Mouse (Mus musculus): ENCODE measurements around the gene Klf13. TPM values are rescaled to one million over a fixed set of nuclear protein-coding genes. Genes with fewer than 3 reads are reported as not detected.

The Klf13 gene
- polyA plus RNA-seq, 1 experiment from 2014 or later: 15.3 TPM

- peak overlapping the region; percentile 100 for H3K4me2 ChIP-seq
- peaks cover 95% of the 10 kb centered on the region for H3K4me1 ChIP-seq (replicated peaks)
- 34% methylated on average over 8 of the region's 8 CpGs for WGBS (ENCODE audit: insufficient replicate concordance)
- ATAC-seq (ENCODE audit: insufficient read depth): no peak
- no peaks in the 10 kb centered on the region for H3K27me3 ChIP-seq
- peak overlapping the region; percentile 91 for H3K4me3 ChIP-seq (replicated peaks)
- H3K27ac ChIP-seq (replicated peaks): peak overlapping the region; percentile 95
- H3K36me3 ChIP-seq (replicated peaks): no peaks in the 10 kb centered on the region
- H3K9me3 ChIP-seq (replicated peaks): no peaks in the 10 kb centered on the region
- peak overlapping the region; percentile 97 for H3K9ac ChIP-seq
Measured at GRCm38 (mm10) chr7:63935809-63936187, 2.9 kb downstream of the Klf13 start.

DNA sequence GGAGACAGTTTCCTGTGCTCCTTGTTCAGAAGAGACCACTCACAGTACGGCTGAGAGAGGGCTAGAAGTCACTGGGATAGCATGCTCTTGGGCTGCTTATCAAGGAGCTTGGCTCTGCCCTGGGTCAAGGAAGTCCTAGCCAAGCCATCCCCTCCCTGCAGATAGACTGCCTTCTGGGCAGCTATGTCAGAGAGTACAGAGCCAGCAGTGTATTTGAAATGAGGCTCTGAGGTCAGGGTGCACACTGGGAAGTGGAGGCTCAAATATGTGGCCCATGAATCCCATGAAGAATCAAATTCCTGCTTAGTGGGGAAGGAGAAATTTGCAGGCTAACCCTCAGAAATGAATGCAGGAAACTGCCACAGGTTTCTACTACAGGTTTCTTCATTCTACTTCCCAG, 4.2 kb downstream of the Klf13 start:
- H3K9me3 ChIP-seq (replicated peaks): no peaks in the 10 kb centered on the region
- peak overlapping the region; percentile 100 for H3K4me2 ChIP-seq
- no peaks in the 10 kb centered on the region for H3K27me3 ChIP-seq
- H3K36me3 ChIP-seq (replicated peaks): no peaks in the 10 kb centered on the region
- peak overlapping the region; percentile 91 for H3K4me3 ChIP-seq (replicated peaks)
- peak overlapping the region; percentile 9; the same call in 1 of the 2 replicates for H3K9ac ChIP-seq
- H3K27ac ChIP-seq (replicated peaks): peak overlapping the region; percentile 95
- WGBS (ENCODE audit: insufficient replicate concordance): 32% methylated on average over 1 of the region's 1 CpGs
- ATAC-seq (ENCODE audit: insufficient read depth): no peak
- peaks cover 95% of the 10 kb centered on the region for H3K4me1 ChIP-seq (replicated peaks)

GRCm38 (mm10) chr7:63933905-63934304, 4.8 kb downstream of the Klf13 start:
- H3K4me1 ChIP-seq (replicated peaks): peaks cover 97% of the 10 kb centered on the region
- ATAC-seq (ENCODE audit: insufficient read depth): no peak
- 31% methylated on average over 6 of the region's 6 CpGs for WGBS (ENCODE audit: insufficient replicate concordance)
- no peaks in the 10 kb centered on the region for H3K36me3 ChIP-seq (replicated peaks)
- H3K4me2 ChIP-seq: peak overlapping the region; percentile 100
- 0 out of 2 replicates have a peak overlapping the region, but pooled peaks have one; percentile 22 for H3K9ac ChIP-seq
- H3K27me3 ChIP-seq: no peaks in the 10 kb centered on the region
- no peaks in the 10 kb centered on the region for H3K9me3 ChIP-seq (replicated peaks)
- peak overlapping the region; percentile 95 for H3K27ac ChIP-seq (replicated peaks)
- peak overlapping the region; percentile 91; the same call in 1 of the 2 replicates for H3K4me3 ChIP-seq (replicated peaks)

DNA sequence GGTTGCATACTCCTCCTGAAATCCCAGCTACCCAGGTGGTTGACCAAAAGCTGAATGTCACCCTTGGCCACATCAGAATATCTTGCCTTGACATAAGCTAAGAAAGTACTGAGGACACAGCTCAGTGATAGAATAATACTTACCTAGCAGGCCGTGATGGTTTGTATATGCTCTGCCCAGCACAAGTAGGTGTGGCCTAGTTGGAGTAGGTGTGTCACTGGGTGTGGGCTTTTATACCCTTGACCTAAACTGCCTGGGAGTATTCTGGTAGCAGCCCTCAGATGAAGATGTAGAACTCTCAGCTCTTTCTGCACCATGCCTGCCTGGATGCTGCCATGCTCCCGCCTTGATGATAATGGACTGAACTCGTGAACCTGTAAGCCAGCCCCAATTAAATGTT, 6.3 kb downstream of the Klf13 start:
- peak overlapping the region; percentile 100 for H3K4me2 ChIP-seq
- no peak overlapping the region for H3K9ac ChIP-seq
- 45% methylated on average over 3 of the region's 3 CpGs for WGBS (ENCODE audit: insufficient replicate concordance)
- no peaks in the 10 kb centered on the region for H3K27me3 ChIP-seq
- no peaks in the 10 kb centered on the region for H3K9me3 ChIP-seq (replicated peaks)
- peaks cover 97% of the 10 kb centered on the region for H3K4me1 ChIP-seq (replicated peaks)
- peak overlapping the region; percentile 48; the same call in 1 of the 2 replicates for H3K27ac ChIP-seq (replicated peaks)
- no peaks in the 10 kb centered on the region for H3K36me3 ChIP-seq (replicated peaks)
- no peak overlapping the region for H3K4me3 ChIP-seq (replicated peaks)
- ATAC-seq (ENCODE audit: insufficient read depth): no peak

DNA sequence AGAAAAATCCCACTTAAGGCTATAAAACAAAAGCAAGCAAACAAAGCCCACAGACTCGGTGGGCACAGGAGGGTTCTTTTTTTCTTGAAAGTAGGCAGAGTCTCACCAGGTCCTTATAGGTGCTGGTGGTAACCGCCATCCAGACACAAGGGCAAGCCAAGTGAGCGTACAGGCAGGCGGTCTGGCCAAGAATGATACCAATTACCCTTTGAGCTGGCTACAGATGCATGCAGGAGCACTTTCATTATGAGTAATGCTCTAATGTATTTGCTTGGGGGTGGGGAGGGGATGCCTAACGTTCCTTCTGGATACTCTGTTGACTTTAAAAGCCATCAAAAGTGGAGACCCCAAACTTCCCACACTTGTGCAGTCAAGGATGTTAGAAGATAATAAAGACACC, 7.9 kb downstream of the Klf13 start:
- no peak overlapping the region for H3K4me2 ChIP-seq
- no peaks in the 10 kb centered on the region for H3K36me3 ChIP-seq (replicated peaks)
- peaks cover 98% of the 10 kb centered on the region for H3K4me1 ChIP-seq (replicated peaks)
- H3K27ac ChIP-seq (replicated peaks): 0 out of 2 replicates have a peak overlapping the region, but pooled peaks have one; percentile 69
- 77% methylated on average over 5 of the region's 5 CpGs for WGBS (ENCODE audit: insufficient replicate concordance)
- ATAC-seq (ENCODE audit: insufficient read depth): no peak
- H3K4me3 ChIP-seq (replicated peaks): no peak overlapping the region
- H3K9me3 ChIP-seq (replicated peaks): no peaks in the 10 kb centered on the region
- no peaks in the 10 kb centered on the region for H3K27me3 ChIP-seq
- no peak overlapping the region for H3K9ac ChIP-seq

GRCm38 (mm10) chr7:63930132-63930531, 8.6 kb downstream of the Klf13 start:
- Histone ChIP-seq H3K9me3 (replicated peaks) (no peaks in the 10 kb centered on the region), H3K27ac (replicated peaks) (peak overlapping the region; percentile 69), H3K4me1 (replicated peaks) (peaks cover 98% of the 10 kb centered on the region), H3K9ac (no peak overlapping the region), H3K27me3 (no peaks in the 10 kb centered on the region), H3K4me3 (replicated peaks) (no peak overlapping the region), H3K36me3 (replicated peaks) (no peaks in the 10 kb centered on the region), H3K4me2 (peak overlapping the region; percentile 33; the same call in 1 of the 2 replicates)
- 14% methylated on average over 3 of the region's 3 CpGs for WGBS (ENCODE audit: insufficient replicate concordance)
- ATAC-seq (ENCODE audit: insufficient read depth): no peak

DNA sequence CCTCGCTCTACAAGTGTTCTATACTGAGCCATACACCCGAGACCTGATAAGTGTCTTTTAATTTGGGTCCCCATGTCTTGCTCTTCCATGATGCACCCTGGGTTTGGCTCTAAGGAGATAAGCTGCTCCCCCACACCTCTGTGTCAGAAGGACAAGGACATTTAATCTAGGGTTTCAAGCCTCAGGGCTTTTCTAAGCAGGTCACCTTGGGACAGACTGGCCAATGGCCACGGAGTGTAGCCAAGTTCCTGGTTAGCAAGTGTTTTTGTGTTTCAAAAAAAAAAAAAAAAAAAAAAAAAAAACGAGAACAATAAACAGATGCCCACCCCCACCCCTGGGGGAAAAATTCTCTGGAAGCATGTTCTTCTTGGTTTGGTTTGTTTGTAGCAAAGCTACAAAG, 9.6 kb downstream of the Klf13 start:
- ATAC-seq (ENCODE audit: insufficient read depth): peak; percentile 71
- peak overlapping the region; percentile 69 for H3K27ac ChIP-seq (replicated peaks)
- H3K4me2 ChIP-seq: peak overlapping the region; percentile 33
- H3K4me3 ChIP-seq (replicated peaks): no peak overlapping the region
- H3K27me3 ChIP-seq: no peaks in the 10 kb centered on the region
- peaks cover 98% of the 10 kb centered on the region for H3K4me1 ChIP-seq (replicated peaks)
- no peaks in the 10 kb centered on the region for H3K36me3 ChIP-seq (replicated peaks)
- peak overlapping the region; percentile 21; the same call in 1 of the 2 replicates for H3K9ac ChIP-seq
- 21% methylated on average over 4 of the region's 4 CpGs for WGBS (ENCODE audit: insufficient replicate concordance)
- no peaks in the 10 kb centered on the region for H3K9me3 ChIP-seq (replicated peaks)

DNA sequence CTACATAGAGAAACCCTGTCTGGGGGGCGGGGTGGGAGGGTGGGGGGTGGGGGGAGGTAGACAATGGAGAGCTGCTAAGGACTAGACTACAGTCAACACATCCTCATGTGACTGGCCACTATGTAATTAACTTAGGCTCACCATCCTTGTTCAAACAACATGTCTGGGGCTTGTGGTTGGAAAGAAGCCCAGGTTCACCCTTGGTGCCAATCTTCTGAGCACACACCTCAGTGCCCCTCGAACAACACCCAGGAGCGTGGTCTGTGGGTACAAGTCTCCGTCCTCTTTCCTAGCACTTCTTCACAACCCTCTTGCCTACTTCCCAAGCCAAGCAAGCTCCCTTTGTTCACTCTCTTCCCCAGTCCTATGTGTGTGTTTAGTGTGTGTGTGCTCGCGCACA, 11.6 kb downstream of the Klf13 start:
- Histone ChIP-seq H3K27ac (replicated peaks) (no peak overlapping the region), H3K9me3 (replicated peaks) (no peaks in the 10 kb centered on the region), H3K4me1 (replicated peaks) (peaks cover 98% of the 10 kb centered on the region), H3K4me3 (replicated peaks) (no peak overlapping the region), H3K36me3 (replicated peaks) (no peaks in the 10 kb centered on the region), H3K27me3 (no peaks in the 10 kb centered on the region), H3K9ac (no peak overlapping the region), H3K4me2 (no peak overlapping the region)
- WGBS (ENCODE audit: insufficient replicate concordance): 69% methylated on average over 6 of the region's 6 CpGs
- ATAC-seq (ENCODE audit: insufficient read depth): no peak

- Histone ChIP-seq H3K9ac (no peak overlapping the region), H3K4me1 (replicated peaks) (peaks cover 98% of the 10 kb centered on the region), H3K9me3 (replicated peaks) (no peaks in the 10 kb centered on the region), H3K27me3 (no peaks in the 10 kb centered on the region), H3K27ac (replicated peaks) (no peak overlapping the region), H3K4me3 (replicated peaks) (no peak overlapping the region), H3K4me2 (no peak overlapping the region), H3K36me3 (replicated peaks) (0 out of 2 replicates have a peak, but pooled peaks cover under 1% of the 10 kb centered on the region)
- 53% methylated on average over 3 of the region's 3 CpGs for whole genome bisulfite sequencing (ENCODE audit: insufficient replicate concordance)
- ATAC-seq (ENCODE audit: insufficient read depth): no peak
Measured at GRCm38 (mm10) chr7:63926492-63926891, 12.2 kb downstream of the Klf13 start.

DNA sequence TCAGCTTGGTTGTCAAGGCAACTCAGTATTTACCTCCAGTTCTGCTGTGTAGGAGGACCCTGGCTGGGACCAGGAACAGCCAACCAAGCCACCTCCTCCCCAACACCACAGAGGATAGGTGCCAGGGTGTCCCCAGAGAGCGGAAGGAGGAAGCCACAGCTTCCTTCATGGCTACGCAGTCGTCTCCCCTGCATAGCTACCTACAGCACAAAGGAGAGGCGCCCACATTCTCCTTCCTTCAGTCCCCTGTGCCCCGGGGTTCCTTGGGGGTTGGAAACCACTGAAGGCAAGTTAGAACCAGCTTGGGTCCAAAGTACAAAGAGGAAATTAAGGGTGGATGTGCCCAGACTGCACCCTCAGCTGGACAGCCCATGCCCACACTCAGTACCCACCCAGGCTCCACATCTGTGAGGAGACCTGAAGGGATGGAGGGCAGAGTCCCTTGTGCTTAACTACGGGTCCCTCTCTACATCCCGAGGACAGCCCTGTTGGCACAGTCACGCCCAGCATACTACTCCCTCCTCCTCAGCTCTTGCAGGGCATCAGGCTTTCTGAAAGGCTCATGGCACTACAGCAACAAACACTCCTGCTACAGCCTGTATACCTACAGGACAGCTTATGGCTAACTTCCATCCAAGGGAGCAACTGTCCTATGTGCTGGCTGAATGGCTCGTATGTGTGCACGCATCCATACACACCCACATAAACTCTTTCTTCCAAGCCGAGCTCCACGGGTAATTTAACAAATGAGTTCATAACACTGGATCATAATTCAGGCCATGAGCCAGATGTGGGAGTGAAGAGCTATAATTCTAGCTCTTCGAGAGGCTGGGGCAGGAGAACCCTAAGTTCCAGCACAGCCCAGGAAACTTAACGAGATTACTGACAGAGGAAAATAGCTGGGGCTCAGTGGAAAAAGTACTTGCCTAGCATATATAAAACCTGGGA, 13.0 kb downstream of the Klf13 start:
- H3K4me1 ChIP-seq (replicated peaks): peaks cover 97% of the 10 kb centered on the region
- H3K4me2 ChIP-seq: peak overlapping the region; percentile 25
- H3K9me3 ChIP-seq (replicated peaks): no peaks in the 10 kb centered on the region
- peak overlapping the region; percentile 18; the same call in 1 of the 2 replicates for H3K9ac ChIP-seq
- no peak for ATAC-seq (ENCODE audit: insufficient read depth)
- 45% methylated on average over 14 of the region's 14 CpGs for WGBS (ENCODE audit: insufficient replicate concordance)
- no peak overlapping the region for H3K27ac ChIP-seq (replicated peaks)
- H3K36me3 ChIP-seq (replicated peaks): peaks cover 7% of the 10 kb centered on the region; the same call in 1 of the 2 replicates
- H3K27me3 ChIP-seq: no peaks in the 10 kb centered on the region
- H3K4me3 ChIP-seq (replicated peaks): no peak overlapping the region

DNA sequence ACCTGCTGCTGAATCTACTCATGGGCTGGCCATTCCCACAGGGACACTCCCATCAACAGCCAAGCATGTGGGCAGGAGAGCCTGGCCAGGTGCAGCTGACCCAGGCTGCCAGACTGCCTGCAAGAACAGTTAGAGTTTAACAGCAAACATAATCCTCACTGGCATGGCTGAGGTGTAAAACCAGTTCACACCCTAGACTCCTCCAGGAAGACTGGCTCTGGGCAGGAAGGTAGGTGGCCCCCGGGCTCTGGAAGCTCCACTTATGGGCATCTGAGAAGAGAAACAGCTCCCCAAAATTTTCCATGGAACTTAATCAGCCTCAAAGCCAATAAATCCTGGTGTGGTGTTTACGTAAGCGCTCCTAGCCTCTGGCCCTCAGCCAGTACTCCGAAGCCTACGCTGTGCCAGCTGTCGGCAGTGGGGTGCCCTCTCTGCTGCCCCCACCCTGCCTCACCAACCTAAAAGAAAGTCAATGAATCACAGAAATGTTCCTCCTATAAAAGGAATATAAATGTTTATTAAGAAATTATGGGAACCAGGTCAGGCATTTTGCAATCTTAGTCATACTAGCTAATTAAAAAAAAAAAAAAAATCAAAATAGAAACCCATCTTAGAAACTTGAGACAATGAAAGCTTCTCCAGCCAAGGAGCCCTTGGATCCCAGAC, 13.8 kb downstream of the Klf13 start:
- Histone ChIP-seq H3K36me3 (replicated peaks) (peaks cover 7% of the 10 kb centered on the region; the same call in 1 of the 2 replicates), H3K27me3 (no peaks in the 10 kb centered on the region), H3K4me1 (replicated peaks) (peaks cover 94% of the 10 kb centered on the region), H3K4me2 (peak overlapping the region; percentile 25; the same call in 1 of the 2 replicates), H3K27ac (replicated peaks) (no peak overlapping the region), H3K9ac (no peak overlapping the region), H3K4me3 (replicated peaks) (no peak overlapping the region), H3K9me3 (replicated peaks) (no peaks in the 10 kb centered on the region)
- ATAC-seq (ENCODE audit: insufficient read depth): no peak
- 76% methylated on average over 6 of the region's 6 CpGs for WGBS (ENCODE audit: insufficient replicate concordance)
